Mouse (Mus musculus) embryonic facial prominence, embryonic 15.5 days (tissue): ENCODE results near the gene Onecut3. TPM values are rescaled to one million over a fixed set of nuclear protein-coding genes. Genes with fewer than 3 reads are reported as not detected.

ENCODE experiments used
- ATAC-seq: fragments of 200-750 bp; cut with Nextera tagmentation; 2 replicates; pipeline ENCODE4 v1.8.0; 2017; ENCODE audit warnings: low read depth, moderate TSS enrichment; ENCODE audit not compliant: insufficient number of reproducible peaks, low FRiP score, low TSS enrichment
- H3K27ac ChIP-seq: fragments of 300-500 bp; sonication (generic); replicated peaks from 2 replicates; pipeline ENCODE4 v1.5.1; 2015; ENCODE audit warnings: mild to moderate bottlenecking, inconsistent platforms
- H3K27me3 ChIP-seq: fragments of 300-500 bp; sonication (generic); 2 replicates; pipeline ENCODE4 v1.6.1; 2015; ENCODE audit warnings: inconsistent platforms
- H3K36me3 ChIP-seq: fragments of 300-500 bp; sonication (generic); 2 replicates; pipeline ENCODE4 v1.6.1; 2015; ENCODE audit warnings: mild to moderate bottlenecking, inconsistent platforms
- H3K4me1 ChIP-seq: fragments of 300-500 bp; sonication (generic); 2 replicates; pipeline ENCODE4 v1.6.1; 2015; ENCODE audit warnings: inconsistent platforms
- H3K4me2 ChIP-seq: fragments of 300-500 bp; sonication (generic); replicated peaks from 2 replicates; pipeline ENCODE4 v1.6.1; 2015; ENCODE audit warnings: mild to moderate bottlenecking, inconsistent platforms
- H3K4me3 ChIP-seq: fragments of 300-500 bp; sonication (generic); replicated peaks from 2 replicates; pipeline ENCODE4 v1.5.1; 2015; ENCODE audit warnings: mild to moderate bottlenecking, inconsistent platforms
- H3K9ac ChIP-seq: fragments of 300-500 bp; sonication (generic); 2 replicates; pipeline ENCODE4 v1.6.1; 2015; ENCODE audit warnings: inconsistent platforms
- H3K9me3 ChIP-seq: fragments of 300-500 bp; sonication (generic); replicated peaks from 2 replicates; pipeline ENCODE4 v1.6.1; 2016; ENCODE audit warnings: inconsistent platforms
- WGBS: fragments of 180-500 bp; shearing (Covaris S2); methylation state at CpG from one replicate; pipeline ENCODE4 v1.1.7; 2015; 5-methylcytosine and 5-hydroxymethylcytosine counted together
- polyA plus RNA-seq: library from polyadenylated mRNA; unstranded; fragments of >200 nt; fragmentation: Nextera tagmentation; extraction: Ambion mirVana; gene quantifications from 2 replicates; pipeline ENCODE4 v1.2.1, GENCODE M21; 2015

The Onecut3 gene
- polyA plus RNA-seq, 1 experiment from 2014 or later = not detected

GRCm38 (mm10) chr10:80553575-80553974 is 58.9 kb downstream of the Onecut3 start:
- ATAC-seq = no peak

GRCm38 (mm10) chr10:80553997-80554396 is 59.4 kb downstream of the Onecut3 start:
- no peaks in the 10 kb centered on the region for H3K27me3 ChIP-seq
- no peak overlapping the region for H3K27ac ChIP-seq
- no peak overlapping the region for H3K9ac ChIP-seq
- peaks cover 20% of the 10 kb centered on the region for H3K36me3 ChIP-seq
- WGBS = 85% methylated on average over 6 of the region's 6 CpGs
- H3K4me1 ChIP-seq = peaks cover 21% of the 10 kb centered on the region
- ATAC-seq = no peak
- no peak overlapping the region for H3K4me2 ChIP-seq
- no peaks in the 10 kb centered on the region for H3K9me3 ChIP-seq
- H3K4me3 ChIP-seq = no peak overlapping the region

More at GRCm38 (mm10) chr10:80553575-80553974, 58.9 kb downstream of the Onecut3 start:
- H3K27me3 ChIP-seq = no peaks in the 10 kb centered on the region
- H3K4me1 ChIP-seq = peaks cover 17% of the 10 kb centered on the region
- H3K4me2 ChIP-seq = no peak overlapping the region
- no peaks in the 10 kb centered on the region for H3K9me3 ChIP-seq
- H3K4me3 ChIP-seq = no peak overlapping the region
- WGBS = 87% methylated on average over 8 of the region's 8 CpGs
- H3K36me3 ChIP-seq = peaks cover 24% of the 10 kb centered on the region
- H3K27ac ChIP-seq = no peak overlapping the region
- no peak overlapping the region for H3K9ac ChIP-seq

DNA sequence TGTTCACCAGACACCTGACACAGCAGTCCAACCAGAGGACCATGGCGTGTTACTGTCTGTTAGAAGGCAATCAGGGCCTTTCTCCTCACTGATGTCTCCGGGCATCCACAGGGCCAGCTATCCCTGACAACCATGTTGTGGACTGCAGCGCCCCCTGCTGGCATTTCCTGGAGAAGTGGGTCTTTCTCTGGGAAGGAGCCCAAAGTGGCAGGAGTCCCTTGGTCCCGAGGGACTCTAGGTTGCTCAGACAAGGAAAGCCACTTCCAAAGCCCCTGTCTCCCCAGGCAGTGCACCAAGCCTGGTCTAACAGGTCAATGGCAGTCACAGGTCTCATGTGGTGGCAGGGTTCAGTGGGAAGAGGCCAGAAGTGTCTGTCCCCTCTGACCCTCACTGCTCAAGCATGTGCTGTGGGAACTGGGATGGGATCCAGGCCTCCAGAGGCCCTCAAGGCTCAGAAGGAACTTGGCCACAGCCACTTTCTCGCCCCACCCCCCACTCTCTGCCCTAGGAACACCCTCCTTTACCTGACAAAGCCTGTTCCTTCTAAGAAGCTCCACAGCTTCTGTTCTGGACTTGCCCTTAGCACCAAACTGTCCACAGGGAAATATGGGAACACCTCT is 62.8 kb downstream of the Onecut3 start:
- Histone ChIP-seq H3K4me2 (no peak overlapping the region), H3K27ac (no peak overlapping the region), H3K4me1 (peaks cover 44% of the 10 kb centered on the region), H3K9ac (no peak overlapping the region), H3K27me3 (no peaks in the 10 kb centered on the region), H3K4me3 (no peak overlapping the region), H3K9me3 (no peaks in the 10 kb centered on the region), H3K36me3 (no peaks in the 10 kb centered on the region)
- ATAC-seq = no peak
- 39% methylated on average over 5 of the region's 5 CpGs for WGBS

DNA sequence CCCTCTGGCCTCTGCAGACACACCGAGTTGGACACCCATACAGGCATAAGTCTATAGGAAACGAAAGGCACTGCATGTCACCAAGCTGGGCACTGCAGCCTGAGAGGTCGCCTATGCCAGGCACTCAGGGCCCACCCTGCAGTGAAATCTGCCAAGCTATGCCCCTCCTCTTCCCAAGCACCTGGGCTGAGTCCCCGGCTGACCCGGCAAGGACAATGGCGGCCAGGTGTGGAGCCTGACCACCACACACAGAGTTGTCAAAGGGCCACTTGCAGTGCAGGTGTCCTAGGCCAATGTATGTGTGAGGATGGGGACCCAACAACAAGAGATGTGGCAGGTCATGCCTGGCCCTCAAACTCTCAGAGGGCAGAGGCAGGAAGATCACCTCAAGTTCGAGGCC is 64.8 kb downstream of the Onecut3 start:
- Histone ChIP-seq H3K9ac (no peak overlapping the region), H3K36me3 (no peaks in the 10 kb centered on the region), H3K4me1 (peaks cover 48% of the 10 kb centered on the region), H3K27me3 (no peaks in the 10 kb centered on the region), H3K4me2 (no peak overlapping the region), H3K4me3 (no peak overlapping the region), H3K27ac (no peak overlapping the region), H3K9me3 (no peaks in the 10 kb centered on the region)
- WGBS = 96% methylated on average over 7 of the region's 7 CpGs
- ATAC-seq = no peak

GRCm38 (mm10) chr10:80560621-80561020 is 66.0 kb downstream of the Onecut3 start:
- Histone ChIP-seq H3K9me3 (no peaks in the 10 kb centered on the region), H3K9ac (peak overlapping the region; percentile 99), H3K4me1 (peaks cover 48% of the 10 kb centered on the region), H3K36me3 (0 out of 2 replicates have a peak, but pooled peaks cover under 1% of the 10 kb centered on the region), H3K27me3 (no peaks in the 10 kb centered on the region), H3K27ac (no peak overlapping the region), H3K4me2 (peak overlapping the region; percentile 81), H3K4me3 (peak overlapping the region; percentile 99)
- ATAC-seq = no peak
- WGBS = 1% methylated on average over 13 of the region's 13 CpGs

GRCm38 (mm10) chr10:80561116-80561944 is 66.7 kb downstream of the Onecut3 start, which contains the start of gene Rexo1:
TSS of gene Rexo1 (minus strand) at chr10:80561560.
- Histone ChIP-seq H3K9me3 (no peaks in the 10 kb centered on the region), H3K9ac (peak within 1 kb of the TSS; percentile 99), H3K4me3 (peak within 1 kb of the TSS; percentile 99), H3K4me1 (peaks cover 52% of the 10 kb centered on the region), H3K36me3 (0 out of 2 replicates have a peak, but pooled peaks cover 4% of the 10 kb centered on the region), H3K27me3 (no peaks in the 10 kb centered on the region), H3K27ac (peak within 1 kb of the TSS; percentile 95), H3K4me2 (peak within 1 kb of the TSS; percentile 81)
- peak; percentile 90 for ATAC-seq
- WGBS = under 1% methylated on average over 72 of the region's 72 CpGs

DNA sequence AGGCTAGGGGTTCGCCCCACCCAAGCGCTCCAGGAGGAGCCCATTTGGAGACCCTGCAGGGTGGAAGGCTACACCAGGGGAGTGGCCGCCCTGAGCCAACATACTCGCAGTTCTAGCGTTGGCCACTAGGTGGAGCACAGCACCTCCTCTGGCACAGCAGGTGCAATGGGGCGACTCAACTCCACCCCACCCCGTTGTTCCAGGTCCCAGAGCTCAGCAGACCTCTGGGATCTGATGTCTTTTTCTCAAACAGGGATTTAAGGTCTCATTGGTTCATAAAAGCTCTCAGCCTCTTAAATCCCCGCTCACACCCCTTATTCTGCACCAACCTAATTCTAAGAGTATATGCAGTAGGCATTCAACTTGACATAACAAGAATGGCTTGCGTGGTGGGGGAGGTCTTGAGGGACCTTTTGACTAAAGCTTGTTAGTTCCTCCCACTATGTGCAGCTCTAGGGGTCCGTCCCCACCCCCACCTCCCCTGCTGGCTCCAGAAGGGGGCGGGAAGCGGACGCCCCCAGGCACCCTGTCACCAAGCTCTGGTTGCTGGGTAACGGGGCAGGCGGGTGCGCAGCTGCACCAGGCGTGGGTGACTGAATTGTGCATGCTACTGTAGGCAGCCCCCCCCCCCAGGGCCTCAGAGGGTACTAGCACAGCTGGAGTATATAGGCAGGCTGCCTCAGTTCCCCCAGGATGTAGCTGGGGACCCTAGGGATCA is 71.9 kb downstream of the Onecut3 start:
- WGBS = 22% methylated on average over 17 of the region's 17 CpGs
- ATAC-seq = peak; percentile 58
- no peaks in the 10 kb centered on the region for H3K27me3 ChIP-seq
- no peak overlapping the region for H3K9ac ChIP-seq
- H3K4me3 ChIP-seq = no peak overlapping the region
- no peak overlapping the region for H3K27ac ChIP-seq
- H3K9me3 ChIP-seq = no peaks in the 10 kb centered on the region
- H3K4me1 ChIP-seq = peaks cover 44% of the 10 kb centered on the region
- peaks cover 12% of the 10 kb centered on the region; the same call in 1 of the 2 replicates for H3K36me3 ChIP-seq
- no peak overlapping the region for H3K4me2 ChIP-seq

Other genes starting within 250 kb of the Onecut3 start
- gene Ndufs7, start 245.7 kb upstream of the Onecut3 start, polyA plus RNA-seq = 317 and 339 TPM in 2 replicates
- gene Gamt, start 233.8 kb upstream of the Onecut3 start, polyA plus RNA-seq = 72.3 and 88.0 TPM in 2 replicates
- 61.2 and 64.6 TPM in 2 replicates for gene Dazap1, start 233.3 kb upstream of the Onecut3 start, polyA plus RNA-seq
- gene Rps15, start 202.4 kb upstream of the Onecut3 start, polyA plus RNA-seq = 969 and 997 TPM in 2 replicates
- gene Apc2, start 198.9 kb upstream of the Onecut3 start, polyA plus RNA-seq = 3.4 and 5.4 TPM in 2 replicates
- 50.8 and 52.7 TPM in 2 replicates for gene 2310011J03Rik, start 174.3 kb upstream of the Onecut3 start, polyA plus RNA-seq
- gene Pcsk4, start 165.3 kb upstream of the Onecut3 start, polyA plus RNA-seq = 4.2 and 5.2 TPM in 2 replicates
- gene Reep6, start 164.9 kb upstream of the Onecut3 start, polyA plus RNA-seq = 10.7 and 13.7 TPM in 2 replicates
- gene Adamtsl5, start 146.4 kb upstream of the Onecut3 start, polyA plus RNA-seq = 11.5 and 11.6 TPM in 2 replicates
- gene Plk5, start 138.4 kb upstream of the Onecut3 start, polyA plus RNA-seq = 2.0 and 2.2 TPM in 2 replicates
- 7.2 and 8.4 TPM in 2 replicates for gene Mex3d, start 107.2 kb upstream of the Onecut3 start, polyA plus RNA-seq
- gene Mbd3, start 95.3 kb upstream of the Onecut3 start, polyA plus RNA-seq = 247 and 250 TPM in 2 replicates
- gene Uqcr11, start 88.0 kb upstream of the Onecut3 start, polyA plus RNA-seq = 659 and 673 TPM in 2 replicates
- 133 and 135 TPM in 2 replicates for gene Tcf3, start 61.2 kb upstream of the Onecut3 start, polyA plus RNA-seq
- 0.09 and 0.28 TPM in 2 replicates for gene Atp8b3, start 44.3 kb downstream of the Onecut3 start, polyA plus RNA-seq
- 25.8 and 27.1 TPM in 2 replicates for gene Rexo1, start 66.7 kb downstream of the Onecut3 start, polyA plus RNA-seq
- 9.4 and 11.3 TPM in 2 replicates for gene Klf16, start 82.5 kb downstream of the Onecut3 start, polyA plus RNA-seq
- gene Abhd17a, start 95.5 kb downstream of the Onecut3 start, polyA plus RNA-seq = 112 and 115 TPM in 2 replicates
- 99.1 and 108 TPM in 2 replicates for gene Scamp4, start 108.0 kb downstream of the Onecut3 start, polyA plus RNA-seq
- 7.0 and 7.5 TPM in 2 replicates for gene Adat3, start 108.0 kb downstream of the Onecut3 start, polyA plus RNA-seq
- 4.8 TPM in 2 replicates for gene Gm49322, start 111.2 kb downstream of the Onecut3 start, polyA plus RNA-seq
- gene Csnk1g2, start 128.0 kb downstream of the Onecut3 start, polyA plus RNA-seq = 172 and 190 TPM in 2 replicates
- gene Btbd2, start 162.2 kb downstream of the Onecut3 start, polyA plus RNA-seq = 82.2 and 82.7 TPM in 2 replicates
- gene Mknk2, start 183.3 kb downstream of the Onecut3 start, polyA plus RNA-seq = 99.0 and 105 TPM in 2 replicates
- gene Mob3a, start 207.1 kb downstream of the Onecut3 start, polyA plus RNA-seq = 48.2 and 51.8 TPM in 2 replicates
- 27.0 and 28.0 TPM in 2 replicates for gene Izumo4, start 207.3 kb downstream of the Onecut3 start, polyA plus RNA-seq
- gene Ap3d1, start 247.4 kb downstream of the Onecut3 start, polyA plus RNA-seq = 75.2 and 76.1 TPM in 2 replicates